ENCODE assay signal across 7 mouse cellular contexts in genomic region chr6:72401875-72402274, GRCm38 (mm10). TPM values are rescaled to one million over a fixed set of nuclear protein-coding genes. Genes with fewer than 3 reads are reported as not detected.
DNase-seq lines count a peak whose midpoint lies in the region.

No protein-coding gene starts in this region.

- peak; percentile 87 for DNase-seq in CD4-positive, CD25-positive, alpha-beta regulatory T cell, adult 2 months (ENCODE audit: low read depth, low spot score)
- DNase-seq in MN1 (ENCODE audit: low spot score), result peak; percentile 51
- DNase-seq in cerebellum, adult 9-10 months, result peak; percentile 80
- DNase-seq in gastrocnemius, postnatal 14 days, result peak; percentile 66
- DNase-seq in layer of hippocampus, adult 18-20 months (ENCODE audit: low spot score in 2 of 2), result peak; percentile 26 to 85
- peak; percentile 87 for DNase-seq in lung, postnatal 10 days
- DNase-seq in right cerebral cortex, postnatal 36 days (ENCODE audit: low spot score in 2 of 2), result peak; percentile 32 to 34

- intact Hi-C loops in gastrocnemius, postnatal 14 days (cut with DNase I; ENCODE audit: low total_unique reads), result loop anchor here (10.0 kb wide), 1 partner anchor 217 kb away; no protein-coding TSS in a partner anchor

RNA-seq across cellular contexts. Expression of gene Vamp8, which starts 11.4 kb away (rescaled TPM):
- total RNA-seq in gastrocnemius, postnatal 14 days (2021), result 10 to 100 TPM; 51.8 to 52.7 TPM
- total RNA-seq in layer of hippocampus, adult 18-20 months (2021), result 10 to 100 TPM; 17.7 to 18.9 TPM

RNA-seq across cellular contexts. Expression of gene Ggcx, which starts 12.2 kb away (rescaled TPM):
- total RNA-seq in gastrocnemius, postnatal 14 days (2021), result 10 to 100 TPM; 15.0 to 15.5 TPM
- 10 to 100 TPM; 21.7 to 23.3 TPM for total RNA-seq in layer of hippocampus, adult 18-20 months (2021)

RNA-seq across cellular contexts. Expression of gene Vamp5, which starts 21.6 kb away (rescaled TPM):
- 10 to 100 TPM; 60.9 to 79.6 TPM for total RNA-seq in gastrocnemius, postnatal 14 days (2021)
- total RNA-seq in layer of hippocampus, adult 18-20 months (2021), result 1 to 10 TPM; 5.8 to 8.1 TPM

RNA-seq across cellular contexts. Expression of gene Rnf181, which starts 35.1 kb away (rescaled TPM):
- 10 to 100 TPM; 31.2 to 31.7 TPM for total RNA-seq in gastrocnemius, postnatal 14 days (2021)
- total RNA-seq in layer of hippocampus, adult 18-20 months (2021), result 10 to 100 TPM; 87.5 to 89.4 TPM

RNA-seq across cellular contexts. Expression of gene Mat2a, which starts 37.5 kb away (rescaled TPM):
- total RNA-seq in gastrocnemius, postnatal 14 days (2021), result 100 to 1,000 TPM; 202 to 277 TPM
- 100 to 1,000 TPM; 193 to 211 TPM for total RNA-seq in layer of hippocampus, adult 18-20 months (2021)

Comparison
In these comparisons a context has a peak if more than half of its experiments do, and no peak if none do; other contexts are left out.
1. Peak in every context shown above with its lines: DNase-seq.
2. DNase-seq: peak in every context shown above with its lines; median percentile 87 in CD4-positive, CD25-positive, alpha-beta regulatory T cell, adult 2 months; 87 in lung, postnatal 10 days; 80 in cerebellum, adult 9-10 months; 66 in gastrocnemius, postnatal 14 days; 56 in layer of hippocampus, adult 18-20 months; 51 in MN1; 33 in right cerebral cortex, postnatal 36 days.
3. RNA of gene Vamp5, which starts 21.6 kb away (total RNA-seq): 60.9 to 79.6 TPM in gastrocnemius, postnatal 14 days; 5.8 to 8.1 TPM in layer of hippocampus, adult 18-20 months; every median in the first group is over 4 times any median in the second.